9 mouse cellular contexts compared by ENCODE assay signal in the genomic region with DNA sequence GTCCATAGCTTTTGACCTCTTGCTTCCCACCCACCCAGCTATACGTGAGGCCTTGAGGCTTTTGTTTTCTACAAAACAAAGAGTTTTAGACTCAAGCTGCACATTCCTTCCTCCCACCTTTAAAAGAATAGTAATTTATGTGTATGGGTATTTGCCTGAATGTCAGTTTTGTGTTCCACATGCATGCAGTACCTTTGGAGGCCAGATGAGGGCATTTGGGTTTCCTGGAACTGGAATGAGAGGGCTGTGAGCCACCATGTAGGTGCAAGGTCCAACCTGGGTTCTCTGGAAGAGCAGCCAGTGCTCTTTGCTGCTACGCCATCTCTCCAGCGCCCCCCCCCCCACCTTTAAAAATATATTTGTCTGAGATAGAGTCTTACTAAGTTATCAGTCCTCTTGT. TPM values are rescaled to one million over a fixed set of nuclear protein-coding genes. Genes with fewer than 3 reads are reported as not detected.
DNase-seq lines count a peak whose midpoint lies in the region; ATAC-seq and TF ChIP-seq lines count a peak whose summit lies in the region.
"Had no signal": no experiment of that assay in that cellular context is flagged by ENCODE, and none has a peak within 500 bp of the region (broad histone marks: within the 10 kb centered on the region; RNA-seq: fewer than 3 reads in every experiment).

No protein-coding gene starts in this region.

- H3K79me2 ChIP-seq in liver, adult 2 months (ENCODE audit: control insufficient read depth, insufficient read depth, low read length) = no peaks in the 10 kb centered on the region

- POLR2A ChIA-PET in Patski (lab: Charles Lee) = interaction anchor here (0.9 kb wide), 1 partner anchor 12 kb away, joined by 3 read pairs; no protein-coding TSS in a partner anchor

- H3K4me2 ChIP-seq in liver, embryonic 11.5 days = no peak overlapping the region

- CTCF ChIA-PET in Patski (lab: Charles Lee) = interaction anchor here (0.6 to 0.9 kb wide), 3 partner anchors 20 to 43 kb away, joined by 3 to 4 read pairs (median 3); a partner anchor contains a TSS

- WGBS in liver, adult 2 months = 85% methylated on average over 3 of the region's 3 CpGs
- WGBS in liver, embryonic 11.5 days = 70% methylated on average over 3 of the region's 3 CpGs

- 0 out of 2 replicates have a peak, but pooled peaks have one; percentile 7 for TF ChIP-seq CTCF in liver, adult 2 months (IDR thresholded peaks at IDR 0.05; ENCODE audit: low read depth, low read length)
- peak; percentile 62 for TF ChIP-seq CTCF in Patski (IDR thresholded peaks at IDR 0.05)

- in situ Hi-C loops in Patski (cut with MboI; ENCODE audit: low pct_unique_long_range_greater_than_20kb) = no loop called here

- no peak overlapping the region for H3K4me3 ChIP-seq in liver, adult 2 months (ENCODE audit: insufficient read depth, low read depth, low read length)
- H3K4me3 ChIP-seq in liver, embryonic 11.5 days (ENCODE audit: low read depth, low read length) = no peak overlapping the region

- H3K9ac ChIP-seq in liver, adult 2 months (ENCODE audit: low read depth, low read length) = no peak overlapping the region
- no peak overlapping the region for H3K9ac ChIP-seq in liver, embryonic 11.5 days (ENCODE audit: low read depth, low read length)

- no peak for ATAC-seq in liver, embryonic 11.5 days (replicated peaks; ENCODE audit: low FRiP score)
- no peak for ATAC-seq in Patski
- ATAC-seq: intestine, embryonic 16.5 days had no signal

- no peak overlapping the region for H3K27ac ChIP-seq in liver, adult 2 months (replicated peaks; ENCODE audit: insufficient read depth, low read depth, low read length)
- H3K27ac ChIP-seq in liver, embryonic 11.5 days (ENCODE audit: low read depth, low read length) = no peak overlapping the region

- DNase-seq in cerebellum, postnatal 10 days = peak; percentile 39 to 54
- no peak for DNase-seq in cerebellum, adult 8-10 months
- peak; percentile 21 for DNase-seq in liver, adult 2 months (ENCODE audit: extremely low read depth, low read depth, low spot score)
- no peak for DNase-seq in liver, embryonic 11.5 days (ENCODE audit: low spot score)
- DNase-seq in Patski (ENCODE audit: low read depth, low spot score) (no peak), adipocyte (ENCODE audit: low spot score) (no peak)
- peak; percentile 27 for DNase-seq in retina, postnatal 1 day
- DNase-seq in layer of hippocampus, postnatal 25 days (ENCODE audit: extremely low spot score in 1 of 2, low spot score in 1 of 2) = no peak

- no peaks in the 10 kb centered on the region for H3K9me3 ChIP-seq in liver, embryonic 11.5 days (ENCODE audit: control insufficient read depth, low read length)

- TF ChIP-seq POLR2A in liver, adult 2 months (IDR thresholded peaks at IDR 0.05; ENCODE audit: extremely low read depth, insufficient read depth, low read length) = no peak

- no peaks in the 10 kb centered on the region for H3K27me3 ChIP-seq in liver, adult 2 months (ENCODE audit: control insufficient read depth, insufficient read depth, low read length)
- no peaks in the 10 kb centered on the region for H3K27me3 ChIP-seq in liver, embryonic 11.5 days (replicated peaks; ENCODE audit: control insufficient read depth, insufficient read depth, low read length)
- H3K27me3 ChIP-seq in Patski = no peaks in the 10 kb centered on the region

- no peaks in the 10 kb centered on the region for H3K4me1 ChIP-seq in liver, adult 2 months (ENCODE audit: control insufficient read depth, insufficient read depth, low read length)
- no peaks in the 10 kb centered on the region for H3K4me1 ChIP-seq in liver, embryonic 11.5 days (replicated peaks; ENCODE audit: control insufficient read depth, insufficient read depth, low read length)

- no peaks in the 10 kb centered on the region for H3K36me3 ChIP-seq in liver, adult 2 months (ENCODE audit: control insufficient read depth, insufficient read depth, low read length)
- peaks cover 7% of the 10 kb centered on the region; the same call in 1 of the 2 replicates for H3K36me3 ChIP-seq in liver, embryonic 11.5 days (ENCODE audit: control insufficient read depth, insufficient read depth, low read length)

RNA-seq across cellular contexts. Expression of a gene that starts 36.7 kb away (rescaled TPM):
- 3.0 and 4.6 TPM in 2 replicates for total RNA-seq in liver, adult 2 months (2014; rRNA removed)
- polyA plus RNA-seq in liver, adult 2 months (2012; rRNA removed) = 3.7 TPM in 2 replicates
- 64.8 and 72.6 TPM in 2 replicates for polyA plus RNA-seq in liver, embryonic 11.5 days (2014; fragmentation: Nextera tagmentation; extraction: Ambion mirVana)
- 17.0 TPM for polyA plus RNA-seq in Patski (2021)
- 10 to 100 TPM; 26.2 to 29.5 TPM for total RNA-seq in layer of hippocampus, postnatal 25 days (2021)

RNA-seq across cellular contexts. Expression of a gene that starts 36.8 kb away (rescaled TPM):
- 0.28 and 0.34 TPM in 2 replicates for total RNA-seq in liver, adult 2 months (2014; rRNA removed)
- 0.09 and 0.12 TPM in 2 replicates for polyA plus RNA-seq in liver, adult 2 months (2012; rRNA removed)
- 8.8 and 8.9 TPM in 2 replicates for polyA plus RNA-seq in liver, embryonic 11.5 days (2014; fragmentation: Nextera tagmentation; extraction: Ambion mirVana)
- polyA plus RNA-seq in Patski (2021) = 3.1 TPM
- under 1 TPM; 0.26 to 0.27 TPM for total RNA-seq in layer of hippocampus, postnatal 25 days (2021)

RNA-seq across cellular contexts. Expression of a gene that starts 43.3 kb away (rescaled TPM):
- total RNA-seq in liver, adult 2 months (2014; rRNA removed) = 0.34 and 0.65 TPM in 2 replicates
- polyA plus RNA-seq in liver, adult 2 months (2012; rRNA removed) = 0.22 and 0.23 TPM in 2 replicates
- 0.37 and 0.78 TPM in 2 replicates for polyA plus RNA-seq in liver, embryonic 11.5 days (2014; fragmentation: Nextera tagmentation; extraction: Ambion mirVana)
- not detected for polyA plus RNA-seq in Patski (2021)
- total RNA-seq in layer of hippocampus, postnatal 25 days (2021) = 1 to 10 TPM; 6.8 to 6.9 TPM

Comparison
In these comparisons a context has a peak if more than half of its experiments do, and no peak if none do; other contexts are left out.
1. DNase-seq: peak in cerebellum, postnatal 10 days (2 of 2), liver, adult 2 months (single experiment) and retina, postnatal 1 day (single experiment); none in cerebellum, adult 8-10 months (single experiment), liver, embryonic 11.5 days (single experiment), Patski (single experiment), adipocyte (single experiment) and layer of hippocampus, postnatal 25 days (0 of 2).